Mouse (Mus musculus): ENCODE measurements around the gene Arrdc1.

DNA sequence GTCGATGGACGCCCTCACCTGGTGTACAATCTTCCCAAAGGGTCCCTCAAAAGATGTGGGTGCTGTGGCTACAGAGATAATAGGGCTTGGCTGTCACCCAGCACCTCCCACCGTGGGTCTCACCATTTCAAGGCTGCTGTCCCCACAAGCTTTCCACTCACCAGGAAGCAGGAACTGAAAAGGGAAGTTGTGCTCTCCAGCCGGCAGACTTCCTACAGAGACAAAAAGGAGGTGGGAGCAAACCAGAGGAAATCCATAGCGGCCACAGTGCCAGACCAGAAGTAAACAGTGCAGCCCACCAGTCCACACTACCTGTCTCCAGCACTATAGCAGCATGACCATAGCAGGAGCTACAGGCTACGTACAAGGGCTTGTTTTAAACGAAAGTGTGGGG, 8.1 kb downstream of the Arrdc1 start:
- TF ChIP-seq GATA1 (IDR thresholded peaks at IDR 0.05; ENCODE audit: borderline replicate concordance, low read length) (no peak), FLI1 (IDR thresholded peaks at IDR 0.05; ENCODE audit: low read length) (no peak)
